Mouse (Mus musculus) heart, embryonic 14.5 days (tissue): ENCODE measurements around the gene Kbtbd12. TPM values are rescaled to one million over a fixed set of nuclear protein-coding genes. Genes with fewer than 3 reads are reported as not detected.

ENCODE experiments used
- ATAC-seq: fragments of 200-750 bp; cut with Nextera tagmentation; 2 replicates; pipeline ENCODE4 v1.8.0; 2017; ENCODE audit warnings: low read depth, moderate TSS enrichment; ENCODE audit not compliant: insufficient number of reproducible peaks, insufficient read depth, low FRiP score
- H3K27ac ChIP-seq, 2 experiments: fragments of 200-500 bp in 1 of 2; fragments of 300-500 bp in 1 of 2; sonication (generic) in 1 of 2; replicated peaks in 1 of 2; 2 replicates each; pipeline ENCODE4 v1.5.1; 2012 to 2014; ENCODE audit warnings: low read depth in 2 of 2, low read length in 2 of 2, control low read depth in 1 of 2, mild to moderate bottlenecking in 1 of 2, mixed read lengths in 1 of 2; ENCODE audit not compliant: control insufficient read depth in 1 of 2, insufficient read depth in 1 of 2
- H3K27me3 ChIP-seq: fragments of 300-500 bp; sonication (generic); 2 replicates; pipeline ENCODE4 v1.6.1; 2014; ENCODE audit warnings: mild to moderate bottlenecking, low read length, control low read depth; ENCODE audit not compliant: control insufficient read depth, insufficient read depth
- H3K36me3 ChIP-seq: fragments of 300-500 bp; sonication (generic); 2 replicates; pipeline ENCODE4 v1.6.1; 2014; ENCODE audit warnings: mild to moderate bottlenecking, control low read depth, low read length, mixed read lengths; ENCODE audit not compliant: control insufficient read depth, insufficient read depth
- H3K4me1 ChIP-seq, 2 experiments: fragments of 200-500 bp in 1 of 2; fragments of 300-500 bp in 1 of 2; sonication (generic) in 1 of 2; 2 replicates each; pipeline ENCODE4 v1.6.1; 2012 to 2014; ENCODE audit warnings: low read length in 2 of 2, control low read depth in 1 of 2, mixed read lengths in 1 of 2; ENCODE audit not compliant: control insufficient read depth in 2 of 2, insufficient read depth in 2 of 2
- H3K4me2 ChIP-seq: fragments of 300-500 bp; sonication (generic); 2 replicates; pipeline ENCODE4 v1.6.1; 2014; ENCODE audit warnings: mild to moderate bottlenecking, low read length
- H3K4me3 ChIP-seq, 2 experiments: fragments of 200-500 bp in 1 of 2; fragments of 300-500 bp in 1 of 2; sonication (generic) in 1 of 2; 2 replicates each; pipeline ENCODE4 v1.5.1; 2012 to 2014; ENCODE audit warnings: low read length in 2 of 2, mild to moderate bottlenecking in 2 of 2, control low read depth in 1 of 2, low read depth in 1 of 2, moderate library complexity in 1 of 2; ENCODE audit not compliant: control insufficient read depth in 1 of 2, insufficient read depth in 1 of 2
- H3K9ac ChIP-seq: fragments of 300-500 bp; sonication (generic); 2 replicates; pipeline ENCODE4 v1.6.1; 2014; ENCODE audit warnings: mild to moderate bottlenecking, low read length
- H3K9me3 ChIP-seq: fragments of 300-500 bp; sonication (generic); 2 replicates; pipeline ENCODE4 v1.6.1; 2016; ENCODE audit warnings: low read length, control low read depth; ENCODE audit not compliant: control insufficient read depth
- WGBS: fragments of 180-500 bp; shearing (Covaris S2); extraction: QIAGEN DNeasy Blood & Tissue Kit; methylation state at CpG from one replicate; pipeline ENCODE4 v1.1.7; 2014; 5-methylcytosine and 5-hydroxymethylcytosine counted together
- polyA plus RNA-seq: library from polyadenylated mRNA; unstranded; fragments of >200 nt; fragmentation: Nextera tagmentation; extraction: Ambion mirVana; gene quantifications from 2 replicates; pipeline ENCODE4 v1.2.1, GENCODE M21; 2014

Gene Kbtbd12
- polyA plus RNA-seq: 22.8 and 26.7 TPM in 2 replicates

DNA sequence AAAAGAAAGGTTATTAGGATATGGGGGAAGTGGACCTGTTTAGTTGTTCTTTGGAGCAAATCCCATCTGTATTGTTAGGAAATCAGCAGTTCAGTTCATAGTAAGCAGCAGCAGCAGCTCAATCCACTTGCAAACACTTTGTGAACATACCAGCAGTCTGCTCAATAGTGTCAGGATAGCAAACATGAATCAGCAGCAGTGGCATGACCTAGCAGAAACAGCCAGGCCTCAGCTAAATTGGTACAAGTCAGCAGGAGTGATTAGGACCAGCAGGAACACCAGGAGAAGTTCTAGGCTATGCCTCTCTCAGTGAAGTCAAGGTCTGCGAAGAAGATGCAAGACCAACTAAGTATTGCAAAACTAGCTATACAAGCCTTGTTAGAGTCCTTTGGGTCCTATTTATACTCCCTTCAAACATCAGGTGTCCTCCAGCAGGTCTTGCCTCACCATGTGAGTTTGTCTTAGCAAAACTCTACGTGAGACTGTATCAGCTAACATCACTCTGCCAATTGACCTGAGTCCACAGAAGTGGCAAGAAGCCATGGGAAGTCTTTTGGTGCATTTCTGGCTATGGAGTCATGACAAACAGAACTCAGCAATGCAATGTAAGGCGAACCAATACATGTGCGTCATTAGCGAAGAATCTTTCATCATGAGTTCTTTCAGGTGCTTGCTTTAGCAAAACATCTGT, at the start of gene Kbtbd12:
Gene Kbtbd12, minus strand, starts transcription at position 340 of the 691 bp plus-strand sequence.
- ATAC-seq: no peak
- Histone ChIP-seq H3K9me3 (peaks cover 7% of the 10 kb centered on the region), H3K36me3 (no peaks in the 10 kb centered on the region), H3K4me3 (no peak within 1 kb of the TSS), H3K27ac (no peak within 1 kb of the TSS), H3K4me2 (no peak within 1 kb of the TSS), H3K4me1 (peaks cover 2 to 14% of the 10 kb centered on the region in 2 experiments), H3K9ac (no peak within 1 kb of the TSS), H3K27me3 (no peaks in the 10 kb centered on the region)
- 95% methylated on average over 5 of the region's 5 CpGs for WGBS

DNA sequence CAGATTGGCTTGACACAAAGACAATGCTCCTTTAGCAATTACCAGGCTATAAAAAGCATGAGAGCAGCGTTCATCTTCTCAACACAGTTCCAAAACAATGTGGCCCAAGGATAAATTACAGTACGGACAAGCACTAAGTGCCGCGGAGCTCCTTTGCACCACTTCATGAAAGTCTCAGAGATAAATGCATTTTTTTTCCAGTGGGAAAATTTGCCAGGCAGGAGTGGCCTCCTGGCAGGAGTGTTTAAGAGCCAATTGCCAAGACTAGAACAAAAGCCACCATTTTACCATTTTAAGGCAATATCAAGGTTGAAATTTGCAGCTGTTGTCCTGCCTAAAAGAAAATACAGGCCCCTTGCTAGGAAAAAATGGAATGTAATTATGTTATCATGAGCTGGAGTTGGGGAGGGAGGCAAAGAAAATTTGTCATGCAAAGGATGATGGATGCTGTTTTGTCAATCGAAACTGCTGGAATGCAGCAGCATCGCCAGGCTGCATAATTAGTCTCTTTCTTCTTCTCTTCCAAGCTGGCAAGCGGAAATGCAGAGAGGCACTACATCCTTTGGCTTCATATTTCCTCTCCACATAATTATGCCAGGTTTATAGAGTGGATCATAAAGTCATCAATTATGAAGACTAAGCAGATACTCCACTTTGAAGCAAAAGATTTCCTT, 45.8 kb upstream of the Kbtbd12 start:
- Histone ChIP-seq H3K9me3 (no peaks in the 10 kb centered on the region), H3K27ac (no peak overlapping the region), H3K4me1 (no peaks in the 10 kb centered on the region), H3K4me2 (no peak overlapping the region), H3K36me3 (no peaks in the 10 kb centered on the region), H3K27me3 (no peaks in the 10 kb centered on the region), H3K9ac (no peak overlapping the region), H3K4me3 (no peak overlapping the region)
- no peak for ATAC-seq
- WGBS: 60% methylated on average over 7 of the region's 7 CpGs

DNA sequence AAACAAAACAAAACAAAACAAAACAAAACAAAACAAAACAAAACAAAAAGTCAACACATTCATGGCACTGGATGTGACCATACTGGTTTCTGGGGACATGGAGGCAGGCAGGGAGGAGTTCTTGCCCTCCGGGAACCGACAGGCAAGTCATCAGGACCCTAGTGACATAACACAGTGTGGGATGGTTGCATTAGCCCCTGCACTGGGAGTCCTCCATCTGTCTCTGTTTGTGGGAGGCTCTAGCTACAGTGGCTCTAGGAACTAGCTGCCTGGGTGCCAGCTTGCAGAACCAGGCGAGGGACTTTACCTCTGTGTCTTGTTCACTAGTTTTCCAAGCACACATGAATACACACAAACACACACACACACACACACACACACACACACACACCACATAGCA, 43.3 kb upstream of the Kbtbd12 start:
- H3K4me3 ChIP-seq: no peak overlapping the region
- H3K9ac ChIP-seq: no peak overlapping the region
- H3K4me1 ChIP-seq: no peaks in the 10 kb centered on the region
- H3K4me2 ChIP-seq: no peak overlapping the region
- no peaks in the 10 kb centered on the region for H3K27me3 ChIP-seq
- ATAC-seq: no peak
- no peaks in the 10 kb centered on the region for H3K9me3 ChIP-seq
- H3K36me3 ChIP-seq: no peaks in the 10 kb centered on the region
- no peak overlapping the region for H3K27ac ChIP-seq
- WGBS: 84% methylated on average over 3 of the region's 3 CpGs

DNA sequence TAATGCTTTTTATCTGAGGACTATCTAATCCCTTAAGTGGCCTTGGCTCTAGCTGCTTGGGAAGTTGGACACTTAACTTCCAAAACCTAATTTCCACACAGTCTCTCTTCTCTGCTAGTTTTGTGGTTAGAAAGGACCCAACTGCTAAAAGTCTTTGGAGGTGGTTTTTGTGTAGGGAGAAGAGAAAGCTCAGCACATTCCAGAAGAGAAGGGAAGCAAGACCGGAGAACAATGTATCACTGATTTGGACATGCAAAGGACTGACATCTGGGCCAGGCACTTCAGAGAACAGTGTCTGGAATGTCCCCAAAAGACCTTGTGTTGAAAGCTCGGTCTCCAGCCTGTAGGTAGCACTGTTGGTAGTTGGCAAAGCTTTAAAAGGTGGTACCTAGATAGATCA, 40.0 kb upstream of the Kbtbd12 start:
- H3K27me3 ChIP-seq: no peaks in the 10 kb centered on the region
- 44% methylated on average over 2 of the region's 2 CpGs for WGBS
- H3K36me3 ChIP-seq: no peaks in the 10 kb centered on the region
- H3K27ac ChIP-seq: no peak overlapping the region
- H3K9me3 ChIP-seq: no peaks in the 10 kb centered on the region
- H3K4me2 ChIP-seq: no peak overlapping the region
- H3K4me3 ChIP-seq: no peak overlapping the region
- H3K4me1 ChIP-seq: no peaks in the 10 kb centered on the region
- ATAC-seq: no peak
- H3K9ac ChIP-seq: no peak overlapping the region

DNA sequence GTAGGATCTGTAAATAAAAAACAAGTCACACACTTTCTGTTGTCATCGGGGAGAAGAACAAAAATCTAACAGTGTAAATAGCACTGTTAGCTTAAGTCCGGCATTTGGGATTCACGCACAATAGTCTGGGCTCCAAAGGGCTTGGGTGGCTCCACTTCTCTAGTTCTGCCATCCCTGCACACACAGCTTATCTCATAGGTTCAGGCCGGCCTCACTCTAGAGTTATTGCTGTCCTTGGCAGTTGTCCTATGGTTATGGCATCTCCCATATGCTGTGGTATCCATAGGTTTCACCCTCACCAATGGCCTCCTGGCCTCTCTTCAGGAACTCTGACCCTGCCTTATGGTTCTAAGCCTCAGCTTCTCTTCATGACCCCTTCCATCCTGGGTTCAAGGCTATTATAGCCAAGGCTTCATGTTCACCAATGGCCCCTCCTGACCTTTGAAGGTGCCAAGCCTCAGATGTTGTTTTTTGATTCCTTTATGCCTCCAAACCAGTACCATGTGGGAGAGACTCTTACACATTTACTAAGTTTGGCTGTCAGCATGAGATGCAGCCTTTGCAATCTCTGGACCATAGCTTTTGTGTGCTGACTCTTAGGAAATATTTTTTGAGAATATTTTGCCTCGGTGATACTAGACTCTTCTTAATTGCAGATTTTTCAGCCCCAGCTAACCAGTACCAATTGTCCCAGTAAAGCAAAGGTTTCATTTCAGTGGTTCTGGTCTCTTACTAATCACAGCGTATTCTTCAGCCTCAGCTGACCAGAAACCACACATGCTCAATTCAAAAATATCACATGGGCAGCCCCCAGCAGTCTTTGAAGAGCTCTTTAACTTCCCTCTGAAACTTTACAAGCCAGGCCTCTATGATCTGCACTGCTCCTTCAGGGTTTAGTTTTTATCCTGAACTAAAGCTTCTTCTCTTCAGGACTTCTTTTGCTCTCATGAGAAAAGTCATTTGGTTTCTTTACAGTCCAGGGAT, 39.3 kb upstream of the Kbtbd12 start:
- Histone ChIP-seq H3K4me3 (no peak overlapping the region), H3K27me3 (no peaks in the 10 kb centered on the region), H3K4me2 (no peak overlapping the region), H3K36me3 (no peaks in the 10 kb centered on the region), H3K9me3 (no peaks in the 10 kb centered on the region), H3K4me1 (no peaks in the 10 kb centered on the region), H3K27ac (no peak overlapping the region), H3K9ac (no peak overlapping the region)
- 89% methylated on average over 6 of the region's 6 CpGs for WGBS
- no peak for ATAC-seq

DNA sequence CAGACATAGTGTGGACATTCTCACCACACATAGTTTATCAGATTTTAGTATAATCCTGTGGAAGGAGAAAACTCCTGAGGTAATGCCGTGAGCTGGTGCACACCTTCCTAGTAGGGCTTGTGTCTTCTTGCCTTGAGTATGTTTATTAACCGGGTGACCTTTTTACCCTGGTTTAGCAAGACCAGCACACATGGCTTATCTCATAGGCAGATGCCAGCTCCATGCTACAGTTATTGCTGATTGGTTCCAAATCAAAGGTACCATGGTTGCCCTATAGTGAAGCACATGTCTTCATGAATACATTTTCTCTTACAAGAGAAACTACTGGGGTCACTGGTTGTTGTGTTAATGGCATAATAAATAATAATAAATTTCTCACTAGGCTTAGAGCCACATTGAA, 38.1 kb upstream of the Kbtbd12 start:
- Histone ChIP-seq H3K4me2 (no peak overlapping the region), H3K4me3 (no peak overlapping the region), H3K4me1 (no peaks in the 10 kb centered on the region), H3K9ac (no peak overlapping the region), H3K27me3 (no peaks in the 10 kb centered on the region), H3K27ac (no peak overlapping the region), H3K36me3 (no peaks in the 10 kb centered on the region), H3K9me3 (no peaks in the 10 kb centered on the region)
- 75% methylated on average over 2 of the region's 2 CpGs for WGBS
- no peak for ATAC-seq

DNA sequence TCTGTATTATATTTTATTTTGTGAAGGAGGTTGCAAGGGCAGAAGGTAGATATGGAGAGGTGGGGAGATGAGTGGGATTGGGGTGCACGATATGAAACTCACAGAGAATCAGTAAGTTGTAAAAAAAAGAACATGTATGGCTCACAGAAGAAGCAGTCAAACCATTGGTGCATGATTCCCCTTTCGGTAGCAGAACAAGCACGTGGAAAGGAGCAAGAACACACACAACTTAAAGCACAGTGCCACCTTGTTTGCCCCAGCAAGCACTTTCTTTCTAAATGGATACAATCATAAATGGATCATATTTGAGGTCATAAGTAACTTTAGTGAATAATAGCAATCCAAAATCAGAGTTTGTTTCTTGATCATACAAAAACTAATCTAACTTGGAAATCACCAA, 24.5 kb upstream of the Kbtbd12 start:
- Histone ChIP-seq H3K36me3 (no peaks in the 10 kb centered on the region), H3K4me1 (no peaks in the 10 kb centered on the region), H3K9me3 (no peaks in the 10 kb centered on the region), H3K27me3 (no peaks in the 10 kb centered on the region), H3K4me3 (no peak overlapping the region), H3K27ac (no peak overlapping the region), H3K4me2 (no peak overlapping the region), H3K9ac (no peak overlapping the region)
- ATAC-seq: no peak
- 82% methylated on average over 3 of the region's 3 CpGs for WGBS
